Mouse (Mus musculus) thymus, adult 18-20 months (tissue): Measurements from ENCODE around the gene Prox2.

ENCODE experiments used
- DNase-seq, 2 experiments: peaks; one replicate each; pipeline ENCODE4 v3.0.0; 2022; ENCODE audit warnings: mixed read lengths in 2 of 2

Prox2 gene

DNA sequence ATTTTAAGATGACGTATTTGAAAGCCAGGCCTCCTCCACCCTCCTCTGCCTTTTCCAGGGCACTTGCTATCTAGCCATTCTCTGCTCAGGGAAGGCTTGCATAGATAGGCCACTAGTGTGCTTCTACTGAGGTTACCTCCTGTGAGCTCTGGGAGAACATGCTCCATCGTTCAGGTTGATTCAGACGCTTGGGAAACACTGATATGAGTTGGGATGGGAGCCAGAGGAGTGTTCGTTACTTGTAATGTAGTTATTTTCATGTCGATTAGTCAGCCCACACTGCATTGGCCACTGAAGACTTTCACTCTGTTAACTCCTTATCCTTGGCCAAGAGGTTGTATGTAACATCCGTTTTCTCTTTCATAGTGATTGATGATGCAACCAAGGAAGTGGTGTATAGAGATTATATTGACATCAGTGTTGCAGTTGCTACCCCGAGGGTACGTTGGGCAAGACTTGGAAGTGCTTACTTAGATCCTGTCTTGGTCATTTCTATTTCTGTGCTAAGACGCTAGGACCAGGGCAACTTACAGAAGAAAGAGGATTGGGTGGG, 18.9 kb upstream of the Prox2 start:
- DNase-seq, result no peak

- DNase-seq, result no peak
Measured at GRCm38 (mm10) chr12:85126986-85127603, 16.5 kb upstream of the Prox2 start.

- DNase-seq, result no peak
Measured at GRCm38 (mm10) chr12:85124751-85125150, 14.2 kb upstream of the Prox2 start.

DNA sequence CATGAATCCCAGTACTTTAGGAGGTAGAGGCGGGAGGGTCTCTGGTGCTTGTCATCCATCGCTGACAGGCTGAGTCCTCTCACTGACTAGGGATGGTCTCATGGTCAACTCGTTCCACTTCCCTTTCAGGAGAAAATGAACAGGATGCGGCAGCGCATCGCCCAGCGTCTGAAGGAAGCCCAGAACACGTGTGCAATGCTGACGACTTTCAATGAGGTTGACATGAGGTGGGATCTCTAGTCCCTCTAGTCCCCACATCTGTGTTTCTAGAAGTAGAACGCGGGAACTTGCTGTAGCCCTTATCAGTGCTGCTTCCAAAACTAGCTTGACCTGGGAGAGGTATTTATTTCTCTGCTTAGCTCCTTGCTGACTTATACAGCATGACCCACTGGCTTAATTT, 13.1 kb upstream of the Prox2 start:
- no peak for DNase-seq

GRCm38 (mm10) chr12:85123108-85123530, 12.6 kb upstream of the Prox2 start:
- DNase-seq, result peak; percentile 55 to 58

DNA sequence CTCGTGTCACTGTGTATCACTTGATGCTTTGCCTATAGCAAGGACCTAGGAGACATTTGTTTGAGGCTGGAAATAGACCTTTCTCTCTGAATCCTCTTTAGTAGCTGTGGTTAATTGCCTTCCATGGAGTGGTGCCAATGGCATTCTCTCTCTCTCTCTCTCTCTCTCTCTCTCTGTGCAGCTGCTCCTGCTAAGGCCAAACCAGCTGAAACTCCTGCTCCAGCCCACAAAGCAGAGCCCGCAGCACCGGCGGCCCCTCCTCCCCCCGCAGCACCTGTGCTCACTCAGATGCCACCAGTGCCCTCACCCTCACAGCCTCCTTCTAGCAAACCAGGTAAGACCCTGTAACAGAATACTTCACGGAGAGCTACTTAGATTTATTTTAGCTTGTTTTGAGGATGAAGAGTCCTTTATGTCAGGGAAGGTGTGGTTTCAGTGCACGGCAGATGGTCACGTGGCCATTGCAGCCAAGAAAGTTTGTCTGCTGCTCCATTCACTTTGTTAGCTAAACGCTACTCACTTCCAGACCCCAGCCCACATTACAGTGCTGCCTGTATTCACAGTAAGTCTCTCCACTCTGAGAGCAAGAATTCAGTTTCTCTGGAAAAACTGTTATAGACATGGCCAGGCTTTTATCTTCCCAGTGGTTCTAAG, 11.4 kb upstream of the Prox2 start:
- DNase-seq, result peak; percentile 63 to 67

GRCm38 (mm10) chr12:85115678-85116077, 5.1 kb upstream of the Prox2 start:
- no peak for DNase-seq

- no peak for DNase-seq
Measured at GRCm38 (mm10) chr12:85113917-85114316, 3.4 kb upstream of the Prox2 start.

GRCm38 (mm10) chr12:85113337-85113736, 2.8 kb upstream of the Prox2 start:
- no peak for DNase-seq

- no peak for DNase-seq
Measured at GRCm38 (mm10) chr12:85112550-85113251, 2.1 kb upstream of the Prox2 start.

DNA sequence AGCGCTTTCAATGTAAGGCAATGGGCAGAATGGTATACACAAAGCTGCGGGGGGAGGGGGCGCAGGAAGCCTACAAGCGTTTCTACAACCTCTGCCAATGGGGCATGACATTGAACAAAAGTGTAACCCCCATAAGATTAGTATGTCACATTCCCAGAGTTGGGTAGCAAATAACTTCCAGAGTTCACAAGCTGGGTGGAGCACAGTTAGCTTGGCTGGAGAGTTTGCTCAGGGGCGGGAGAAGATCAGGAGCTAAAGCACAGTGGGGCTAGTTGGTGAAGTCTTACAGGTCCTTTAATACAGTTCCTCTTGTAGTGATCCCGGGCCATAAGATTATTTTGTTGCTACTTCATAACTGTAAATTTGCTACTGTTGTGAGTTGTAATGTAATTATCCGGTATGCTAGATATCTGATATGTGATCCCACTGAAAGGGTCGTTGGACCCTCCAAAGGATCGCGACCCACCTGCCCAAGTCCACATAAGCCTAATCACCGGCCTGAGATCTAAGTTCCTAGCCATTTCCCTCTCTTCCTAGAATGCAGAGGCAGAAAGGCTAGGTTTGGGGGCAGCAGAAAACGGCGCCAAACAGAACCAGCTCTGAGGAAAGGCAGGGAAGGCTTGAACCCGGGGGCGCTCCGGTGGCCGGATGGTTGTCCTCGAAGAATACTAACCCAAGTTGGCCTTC, 405 bp downstream of the Prox2 start:
- DNase-seq, result no peak

- no peak for DNase-seq
Measured at GRCm38 (mm10) chr12:85109426-85109825, 1.1 kb downstream of the Prox2 start.

GRCm38 (mm10) chr12:85108643-85109042, 1.9 kb downstream of the Prox2 start:
- DNase-seq, result no peak

- no peak for DNase-seq
Measured at GRCm38 (mm10) chr12:85106292-85106691, 4.3 kb downstream of the Prox2 start.

GRCm38 (mm10) chr12:85104789-85105188, 5.8 kb downstream of the Prox2 start:
- no peak for DNase-seq

- no peak for DNase-seq
Measured at GRCm38 (mm10) chr12:85103096-85103495, 7.5 kb downstream of the Prox2 start.

- DNase-seq, result no peak
Measured at GRCm38 (mm10) chr12:85101521-85102106, 8.9 kb downstream of the Prox2 start.

- DNase-seq, result no peak
Measured at GRCm38 (mm10) chr12:85101001-85101400, 9.6 kb downstream of the Prox2 start.

- no peak for DNase-seq
Measured at GRCm38 (mm10) chr12:85095859-85096258, 14.7 kb downstream of the Prox2 start.

GRCm38 (mm10) chr12:85095146-85095545, 15.4 kb downstream of the Prox2 start:
- no peak for DNase-seq

DNA sequence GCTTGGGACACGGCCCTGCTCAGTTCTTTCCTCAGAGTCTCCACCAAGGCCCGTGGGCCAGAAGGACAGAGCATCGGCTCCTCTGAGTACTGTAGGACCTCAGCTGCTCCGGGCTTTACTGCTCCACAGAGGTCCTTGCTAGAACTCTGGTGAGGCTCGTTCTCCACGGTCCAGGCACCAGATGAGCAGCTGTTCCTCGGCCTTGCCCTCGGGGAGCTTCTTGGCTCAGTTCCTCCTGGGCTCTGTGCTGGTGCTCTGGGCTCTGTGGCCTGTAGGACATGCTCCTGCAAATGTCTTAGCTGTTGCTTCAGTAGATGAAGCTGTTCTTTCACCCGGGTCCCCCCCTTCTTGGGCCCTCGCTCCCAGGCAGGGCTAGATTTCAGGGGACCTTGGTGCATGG, 15.9 kb downstream of the Prox2 start:
- DNase-seq, result no peak

DNA sequence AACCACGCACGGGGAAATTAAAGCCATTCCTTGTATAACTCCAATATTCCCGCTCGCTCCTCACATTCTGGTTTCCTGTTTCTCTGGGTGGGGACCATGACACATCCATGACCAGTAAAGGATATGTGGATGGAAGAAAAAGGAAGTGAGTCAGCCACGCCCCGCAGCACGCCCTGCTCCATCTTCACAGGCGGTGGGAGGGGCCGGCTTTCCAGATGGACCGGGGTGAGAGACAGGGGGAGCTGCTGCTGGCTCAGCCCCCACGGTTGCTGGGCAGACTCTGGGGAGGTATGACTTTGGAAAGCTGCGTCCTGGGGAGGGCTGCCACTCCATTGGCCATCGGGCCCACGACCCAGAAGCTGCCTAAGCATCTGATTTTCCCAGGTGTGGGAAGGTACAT, 16.5 kb downstream of the Prox2 start:
- no peak for DNase-seq

DNA sequence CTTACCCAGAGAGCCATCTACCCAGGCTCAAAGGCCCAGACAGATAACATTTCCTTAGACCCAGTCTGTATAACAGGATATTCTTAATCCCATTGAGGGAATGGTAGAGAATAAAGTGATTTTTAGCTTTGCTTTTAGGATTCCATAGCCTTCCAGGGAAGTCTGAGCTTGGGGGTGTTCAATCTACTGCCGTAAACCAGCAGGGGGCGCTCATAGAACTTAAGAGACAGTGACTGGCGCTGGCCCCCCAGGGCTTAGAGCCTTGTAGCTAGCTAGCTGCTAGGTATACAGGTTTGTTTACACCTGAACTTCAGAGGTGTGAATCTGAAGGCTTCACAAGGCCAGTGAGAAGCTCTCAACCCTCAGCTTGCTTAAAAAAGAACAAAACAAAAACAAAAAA, 18.3 kb downstream of the Prox2 start:
- DNase-seq, result peak in 1 of 2 experiments; percentile 37
